Mouse (Mus musculus): ENCODE data around the gene Tesc.

DNA sequence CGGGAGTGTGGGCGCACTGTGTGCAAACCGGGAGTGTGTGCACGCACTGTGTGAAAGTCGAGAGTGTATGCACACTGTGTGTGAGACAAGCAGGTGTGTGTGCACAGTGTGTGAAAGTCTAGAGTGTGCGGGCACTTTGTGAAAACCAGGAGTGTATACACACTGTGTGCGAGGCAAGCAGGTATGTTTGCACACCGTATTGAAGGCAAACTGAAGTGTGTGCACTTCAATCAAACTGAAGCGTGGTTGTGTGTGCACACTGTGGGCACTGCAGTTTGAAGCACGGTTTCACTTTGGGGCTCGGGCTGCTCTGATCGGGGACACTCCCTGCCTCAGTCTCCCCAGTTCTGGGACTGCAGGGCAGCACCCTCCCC lies 1.5 kb downstream of the Tesc start:
- TF ChIP-seq POLR2A (IDR thresholded peaks at IDR 0.05; ENCODE audit: borderline replicate concordance, extremely low read depth, low read depth, low read length), result no peak
- TF ChIP-seq CTCF (IDR thresholded peaks at IDR 0.05; ENCODE audit: insufficient read depth, low read length), result no peak

Measured in lung, adult 2 months (tissue).